Mouse (Mus musculus) right cerebral cortex, postnatal 25 days (tissue): ENCODE data around the gene Ksr1.

Experiments used
- DNase-seq: peaks from one replicate; pipeline ENCODE4 v3.0.0; 2022

The Ksr1 gene

GRCm38 (mm10) chr11:79063616-79064015 lies 82.6 kb downstream of the Ksr1 start:
- DNase-seq, result no peak

- DNase-seq, result no peak
These were observed 83.3 kb downstream of the Ksr1 start for GRCm38 (mm10) chr11:79062897-79063296.

- DNase-seq, result no peak
These were observed 84.4 kb downstream of the Ksr1 start for GRCm38 (mm10) chr11:79061839-79062238.

- DNase-seq, result no peak
These were observed 86.4 kb downstream of the Ksr1 start for GRCm38 (mm10) chr11:79059850-79060249.

- DNase-seq, result no peak
These were observed 87.1 kb downstream of the Ksr1 start for GRCm38 (mm10) chr11:79059062-79059461.

- DNase-seq, result no peak
These were observed 87.6 kb downstream of the Ksr1 start for GRCm38 (mm10) chr11:79058610-79059009.

- no peak for DNase-seq
These were observed 88.4 kb downstream of the Ksr1 start for GRCm38 (mm10) chr11:79057809-79058208.

GRCm38 (mm10) chr11:79056891-79057290 lies 89.3 kb downstream of the Ksr1 start:
- no peak for DNase-seq

GRCm38 (mm10) chr11:79056027-79056426 lies 90.2 kb downstream of the Ksr1 start:
- DNase-seq, result no peak

- DNase-seq, result no peak
These were observed 91.0 kb downstream of the Ksr1 start for GRCm38 (mm10) chr11:79055161-79055560.

GRCm38 (mm10) chr11:79054161-79055152 lies 91.8 kb downstream of the Ksr1 start:
- no peak for DNase-seq

- no peak for DNase-seq
These were observed 92.8 kb downstream of the Ksr1 start for GRCm38 (mm10) chr11:79053437-79053836.

GRCm38 (mm10) chr11:79052769-79053168 lies 93.4 kb downstream of the Ksr1 start:
- DNase-seq, result no peak

GRCm38 (mm10) chr11:79051522-79051921 lies 94.7 kb downstream of the Ksr1 start:
- no peak for DNase-seq

GRCm38 (mm10) chr11:79050781-79051507 lies 95.3 kb downstream of the Ksr1 start:
- DNase-seq, result no peak

GRCm38 (mm10) chr11:79048906-79049305 lies 97.3 kb downstream of the Ksr1 start:
- DNase-seq, result no peak

- no peak for DNase-seq
These were observed 99.0 kb downstream of the Ksr1 start for GRCm38 (mm10) chr11:79047180-79047727.

GRCm38 (mm10) chr11:79046561-79047155 lies 99.5 kb downstream of the Ksr1 start:
- DNase-seq, result no peak

GRCm38 (mm10) chr11:79045231-79045630 lies 101.0 kb downstream of the Ksr1 start:
- no peak for DNase-seq

GRCm38 (mm10) chr11:79044798-79045197 lies 101.4 kb downstream of the Ksr1 start:
- DNase-seq, result no peak

- no peak for DNase-seq
These were observed 104.2 kb downstream of the Ksr1 start for GRCm38 (mm10) chr11:79041908-79042430.

GRCm38 (mm10) chr11:79039488-79039887 lies 106.7 kb downstream of the Ksr1 start:
- DNase-seq, result no peak

- DNase-seq, result no peak
These were observed 108.7 kb downstream of the Ksr1 start for GRCm38 (mm10) chr11:79037555-79037954.
